Mouse (Mus musculus) subcutaneous adipose tissue, adult 2 months (tissue): ENCODE results near the gene Gm10696. TPM values are rescaled to one million over a fixed set of nuclear protein-coding genes. Genes with fewer than 3 reads are reported as not detected.

Source experiments
- polyA plus RNA-seq: library from polyadenylated mRNA; depleted of rRNA; stranded (reverse); fragments of >200 nt; gene quantifications from 2 replicates; pipeline ENCODE4 v1.2.3, GENCODE M21; 2012; ENCODE audit warnings: low replicate concordance; rRNA removed

Gene Gm10696
- polyA plus RNA-seq, result not detected in 2 replicates

GRCm38 (mm10) chr3:94178093-94178492 is at the start of gene Gm10696:
Gene Gm10696 (minus strand): TSS chr3:94178193.

GRCm38 (mm10) chr3:94196414-94196813 is 18.4 kb upstream of the Gm10696 start, which contains the start of gene Gm5286:
Gene Gm5286 (plus strand): TSS chr3:94196714.

Other genes starting within 250 kb of the Gm10696 start
- gene Gm9117, start 234.7 kb downstream of the Gm10696 start, polyA plus RNA-seq, result not detected in 2 replicates
- not detected in 2 replicates for gene Tdpoz5, start 216.9 kb downstream of the Gm10696 start, polyA plus RNA-seq
- not detected in 2 replicates for gene Gm9125, start 123.3 kb downstream of the Gm10696 start, polyA plus RNA-seq
- gene Gm10697, start 105.5 kb downstream of the Gm10696 start, polyA plus RNA-seq, result not detected in 2 replicates
- not detected in 2 replicates for gene Gm5286, start 18.5 kb upstream of the Gm10696 start, polyA plus RNA-seq
- not detected in 2 replicates for gene Gm4778, start 85.8 kb upstream of the Gm10696 start, polyA plus RNA-seq
- gene Them4, start 131.9 kb upstream of the Gm10696 start, polyA plus RNA-seq, result 1.8 and 2.9 TPM in 2 replicates
- gene Them5, start 163.9 kb upstream of the Gm10696 start, polyA plus RNA-seq, result 0.47 and 4.7 TPM in 2 replicates
- 0.90 TPM in 1 of 2 replicates, not detected in the other for gene C2cd4d, start 184.2 kb upstream of the Gm10696 start, polyA plus RNA-seq
- gene Rorc, start 194.6 kb upstream of the Gm10696 start, polyA plus RNA-seq, result 10.7 and 14.8 TPM in 2 replicates
- gene Lingo4, start 220.3 kb upstream of the Gm10696 start, polyA plus RNA-seq, result 0.04 and 0.15 TPM in 2 replicates
- gene Tdrkh, start 235.1 kb upstream of the Gm10696 start, polyA plus RNA-seq, result 0.60 and 1.4 TPM in 2 replicates